Mouse (Mus musculus): Measurements from ENCODE around the gene 1500011B03Rik.

Gene 1500011B03Rik

GRCm38 (mm10) chr5:114779956-114780489 is 43.2 kb downstream of the 1500011B03Rik start:
- no peak for DNase-seq

- no peak for DNase-seq
Observed at GRCm38 (mm10) chr5:114776174-114776573, 47.1 kb downstream of the 1500011B03Rik start.

DNA sequence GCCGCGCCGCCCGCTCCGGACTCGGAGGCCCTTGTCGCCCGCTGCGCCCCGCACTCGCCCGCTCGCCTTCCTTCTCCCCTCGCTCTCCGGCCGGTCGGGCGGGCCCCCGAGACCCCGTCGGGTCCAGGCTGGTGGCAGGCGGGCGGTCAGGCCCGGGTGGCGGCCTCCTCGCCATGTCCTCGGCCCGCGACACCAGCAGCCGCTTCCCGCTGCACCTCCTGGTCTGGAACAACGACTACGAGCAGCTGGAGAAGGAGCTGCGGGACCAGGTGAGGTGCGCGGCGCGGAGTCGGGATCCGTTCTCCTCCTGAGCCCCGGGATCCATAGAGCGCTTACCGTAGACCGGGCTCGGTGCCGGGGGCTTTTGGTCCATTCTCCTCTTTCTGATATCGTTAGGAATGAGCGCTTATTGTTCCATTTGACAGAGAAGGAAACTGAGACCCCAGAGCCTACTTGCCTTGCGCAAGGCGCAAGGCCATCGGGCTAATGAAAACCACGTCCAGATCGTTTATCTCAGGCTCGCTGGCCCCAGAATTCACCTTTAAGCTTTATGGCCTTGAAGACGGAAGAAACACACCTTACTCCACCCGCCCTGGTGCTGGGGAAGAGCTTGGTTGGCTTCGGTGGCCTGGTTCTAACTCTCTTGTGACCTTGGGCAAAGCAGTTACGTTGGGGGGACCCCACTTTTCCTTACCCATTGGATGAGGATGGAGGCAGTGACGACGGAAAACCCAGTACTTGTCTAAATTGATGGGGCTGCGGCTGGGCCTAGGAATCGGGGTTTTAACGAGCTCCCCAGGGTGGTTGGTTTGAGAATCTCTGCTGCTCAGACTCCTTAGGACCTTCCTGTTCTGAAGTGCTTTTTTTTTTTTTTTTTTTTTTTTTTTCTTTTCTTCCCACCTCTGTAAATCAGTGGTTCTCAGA is 48.0 kb downstream of the 1500011B03Rik start, which contains the start of gene Git2:
Git2 (minus strand) TSS at position 462 of the 924 bp plus-strand sequence.
- peak in 1 of 2 experiments; percentile 32 for DNase-seq

DNA sequence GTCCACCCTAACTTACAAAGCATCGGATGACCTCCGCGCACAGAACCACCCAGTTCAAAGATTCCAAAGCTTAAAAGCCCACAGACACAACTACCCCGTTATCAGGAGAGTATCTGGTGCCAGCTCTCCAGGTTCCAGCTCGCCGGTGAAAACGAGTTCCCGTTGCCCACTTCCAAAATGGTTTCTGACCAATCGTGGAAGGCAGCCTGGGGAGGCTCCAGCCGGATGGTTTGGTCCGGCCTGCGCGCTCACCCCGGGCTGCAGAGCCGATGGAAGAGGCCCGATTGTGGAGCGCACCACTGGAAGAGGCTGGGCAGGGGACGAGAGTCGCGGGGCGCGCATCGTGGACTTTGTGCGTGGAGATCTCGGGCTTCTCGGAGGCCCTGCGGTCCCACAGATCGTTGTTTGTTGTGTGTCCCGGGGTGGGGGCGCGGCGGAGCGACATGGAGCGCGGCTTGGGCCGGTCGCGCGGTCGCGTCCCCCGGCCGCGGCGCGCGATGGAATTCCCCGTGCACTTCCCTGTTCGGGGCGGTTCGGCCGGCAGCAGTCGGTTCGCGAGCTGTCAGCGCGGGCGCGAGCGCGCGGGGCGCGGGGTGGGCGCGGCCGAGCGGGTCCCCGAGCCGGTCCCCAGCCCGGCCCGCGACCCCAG is 48.7 kb downstream of the 1500011B03Rik start, which contains the start of gene Ankrd13a:
Ankrd13a (plus strand) TSS at position 275 of the 649 bp plus-strand sequence.
- peak; percentile 91 for DNase-seq

DNA sequence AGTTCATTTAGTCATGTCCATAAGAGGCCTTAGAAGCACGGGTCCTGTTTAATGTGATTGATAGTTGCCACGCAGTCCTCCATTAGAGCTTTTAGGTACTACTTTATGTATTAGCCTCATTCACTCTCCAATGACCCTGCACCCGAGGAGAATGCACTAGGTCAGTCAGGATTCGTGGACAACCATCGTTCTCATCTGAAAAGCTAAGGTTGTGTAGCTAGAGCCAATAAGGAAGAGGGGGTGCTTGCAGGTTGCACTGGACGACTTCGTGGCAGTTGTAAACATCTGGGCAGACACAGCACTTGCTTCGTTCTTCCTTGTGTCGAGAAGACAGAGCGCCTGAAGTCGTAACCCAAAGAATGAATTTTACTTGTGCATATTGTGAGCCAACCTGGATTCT is 49.5 kb downstream of the 1500011B03Rik start:
- peak in 1 of 2 experiments; percentile 36 for DNase-seq

GRCm38 (mm10) chr5:114773211-114773710 is 50.0 kb downstream of the 1500011B03Rik start:
- DNase-seq = peak; percentile 96

- peak in 1 of 2 experiments; percentile 37 for DNase-seq
Observed at GRCm38 (mm10) chr5:114772456-114773203, 50.6 kb downstream of the 1500011B03Rik start.

GRCm38 (mm10) chr5:114771796-114772195 is 51.5 kb downstream of the 1500011B03Rik start:
- no peak for DNase-seq

DNA sequence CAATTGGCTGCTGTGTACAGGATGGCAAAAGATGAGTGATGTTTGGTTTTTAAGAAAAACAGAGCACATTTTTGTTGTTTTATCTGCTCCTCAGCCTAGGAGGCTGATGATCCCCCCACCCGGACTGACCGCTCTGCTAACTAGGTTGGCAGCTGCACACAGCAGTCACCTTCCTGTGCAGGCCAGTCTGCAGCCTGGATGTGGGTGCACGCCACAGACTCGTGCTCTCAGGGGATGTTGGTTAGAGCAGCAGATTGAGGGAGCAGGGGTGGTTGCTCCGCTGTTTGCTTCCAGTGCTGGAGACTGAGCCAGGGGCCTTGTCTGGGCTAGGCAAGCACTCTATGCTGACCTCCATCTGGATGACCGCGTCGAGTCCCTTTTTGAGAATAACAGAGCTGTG is 53.5 kb downstream of the 1500011B03Rik start:
- no peak for DNase-seq

- DNase-seq = no peak
Observed at GRCm38 (mm10) chr5:114767185-114767584, 56.1 kb downstream of the 1500011B03Rik start.

DNA sequence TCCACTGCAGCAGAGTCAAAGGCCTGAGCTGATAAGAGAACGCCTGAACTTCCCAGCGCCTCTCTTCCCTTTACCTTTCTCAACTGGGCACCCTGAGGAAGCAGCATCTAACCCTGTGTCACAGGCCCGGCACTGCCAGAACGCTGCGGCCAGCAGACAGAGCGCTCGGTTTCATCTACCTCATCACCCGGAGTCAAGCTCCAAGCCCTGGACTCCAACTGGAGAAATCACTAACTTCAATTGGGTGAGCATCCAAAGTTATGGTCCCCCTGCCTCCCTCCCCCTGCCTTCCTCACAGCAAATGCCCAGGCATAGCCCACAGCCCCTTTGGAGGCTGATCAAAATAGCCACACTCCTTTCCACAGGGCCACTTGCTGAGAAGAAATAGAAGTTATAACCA is 56.6 kb downstream of the 1500011B03Rik start:
- DNase-seq = no peak

DNA sequence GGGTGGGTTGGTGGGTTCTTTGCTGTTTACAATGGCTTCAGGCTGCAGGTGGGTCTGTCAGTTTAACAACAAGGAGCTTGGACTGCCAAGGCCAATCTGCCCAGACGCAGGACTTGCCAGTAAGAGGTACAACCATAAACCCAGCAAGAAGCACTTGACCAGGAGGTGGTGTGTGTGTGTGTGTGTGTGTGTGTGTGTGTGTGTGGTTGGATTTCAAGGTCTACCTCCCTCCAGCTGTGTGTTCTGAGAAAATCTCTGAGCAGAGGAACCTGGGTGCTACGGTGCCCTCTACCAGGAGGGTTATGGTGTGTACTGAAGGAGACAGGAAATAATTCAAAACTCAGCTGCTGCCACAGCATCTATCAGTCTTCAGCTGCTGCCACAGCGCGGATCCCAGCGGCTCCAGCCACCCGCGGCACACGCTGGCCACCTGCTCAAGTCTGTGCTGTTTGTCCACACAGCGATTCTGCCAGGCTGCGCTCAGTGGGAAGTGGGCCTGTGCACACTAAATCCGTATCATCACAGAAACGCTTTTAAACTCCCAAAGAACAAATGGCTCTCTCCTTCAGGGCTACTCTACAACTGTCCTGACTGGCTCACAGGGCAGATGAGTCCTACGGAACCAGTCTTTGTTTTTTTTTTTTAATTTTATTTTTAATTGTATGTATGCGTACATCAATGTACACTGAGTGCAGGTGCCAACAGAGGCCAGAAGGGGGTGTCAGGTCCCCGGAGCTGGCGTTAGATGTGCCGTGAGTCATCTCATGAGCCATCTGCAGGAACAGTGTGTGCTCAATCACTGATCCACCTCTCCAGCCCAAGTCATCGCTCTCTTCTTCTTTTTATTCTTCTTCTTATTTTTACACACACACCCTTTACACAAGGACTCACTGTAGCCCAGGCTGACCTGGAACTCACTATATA is 58.2 kb downstream of the 1500011B03Rik start:
- DNase-seq = no peak

- DNase-seq = no peak
Observed at GRCm38 (mm10) chr5:114761980-114762379, 61.3 kb downstream of the 1500011B03Rik start.

GRCm38 (mm10) chr5:114759536-114760090 is 63.7 kb downstream of the 1500011B03Rik start:
- no peak for DNase-seq
